Mouse (Mus musculus) bone marrow, adult 2 months (tissue): ENCODE measurements around the gene Nfkbia.

Source experiments
- CTCF ChIP-seq: fragments of 200-500 bp; IDR thresholded peaks from 2 replicates; pipeline ENCODE4 v1.5.1; 2011; ENCODE audit warnings: low read length, control low read depth; ENCODE audit not compliant: control insufficient read depth, insufficient read depth
- POLR2A ChIP-seq: fragments of 200-500 bp; IDR thresholded peaks from 2 replicates; pipeline ENCODE4 v1.6.1; 2011; ENCODE audit warnings: low read depth, mild to moderate bottlenecking, control low read depth, low read length, borderline replicate concordance; ENCODE audit not compliant: control insufficient read depth

- TF ChIP-seq CTCF (no peak), POLR2A (no peak)
Observed at GRCm38 (mm10) chr12:55487843-55488660, 4.4 kb downstream of the Nfkbia start.
